Mouse (Mus musculus) urinary bladder, postnatal 25 days (tissue): Measurements from ENCODE around the gene Tbcd.

Experiments used
- DNase-seq: peaks from one replicate; pipeline ENCODE4 v3.0.0; 2022; ENCODE audit warnings: low spot score

The Tbcd gene

GRCm38 (mm10) chr11:121564265-121564664 lies 112.5 kb downstream of the Tbcd start:
- DNase-seq = no peak

GRCm38 (mm10) chr11:121581856-121582255 lies 130.1 kb downstream of the Tbcd start:
- no peak for DNase-seq

GRCm38 (mm10) chr11:121597254-121597653 lies 145.5 kb downstream of the Tbcd start:
- no peak for DNase-seq

- DNase-seq = no peak
Measured at GRCm38 (mm10) chr11:121601422-121601821, 149.7 kb downstream of the Tbcd start.

GRCm38 (mm10) chr11:121605604-121606003 lies 153.9 kb downstream of the Tbcd start:
- no peak for DNase-seq

GRCm38 (mm10) chr11:121610976-121611375 lies 159.2 kb downstream of the Tbcd start:
- DNase-seq = no peak

GRCm38 (mm10) chr11:121615961-121616485 lies 164.3 kb downstream of the Tbcd start:
- no peak for DNase-seq

GRCm38 (mm10) chr11:121616501-121616900 lies 164.8 kb downstream of the Tbcd start:
- no peak for DNase-seq

GRCm38 (mm10) chr11:121617371-121617770 lies 165.6 kb downstream of the Tbcd start:
- DNase-seq = no peak

GRCm38 (mm10) chr11:121625007-121625406 lies 173.3 kb downstream of the Tbcd start:
- DNase-seq = no peak

GRCm38 (mm10) chr11:121627521-121627920 lies 175.8 kb downstream of the Tbcd start:
- DNase-seq = no peak

- no peak for DNase-seq
Measured at GRCm38 (mm10) chr11:121629529-121629928, 177.8 kb downstream of the Tbcd start.

GRCm38 (mm10) chr11:121630406-121630805 lies 178.7 kb downstream of the Tbcd start:
- DNase-seq = no peak

GRCm38 (mm10) chr11:121631410-121631809 lies 179.7 kb downstream of the Tbcd start:
- no peak for DNase-seq

GRCm38 (mm10) chr11:121636646-121637045 lies 184.9 kb downstream of the Tbcd start:
- no peak for DNase-seq

GRCm38 (mm10) chr11:121641501-121642145 lies 189.9 kb downstream of the Tbcd start:
- DNase-seq = no peak

GRCm38 (mm10) chr11:121645394-121645793 lies 193.6 kb downstream of the Tbcd start:
- no peak for DNase-seq

GRCm38 (mm10) chr11:121647321-121647720 lies 195.6 kb downstream of the Tbcd start:
- DNase-seq = no peak

GRCm38 (mm10) chr11:121648166-121648565 lies 196.4 kb downstream of the Tbcd start:
- no peak for DNase-seq

- peak; percentile 31 for DNase-seq
Measured at GRCm38 (mm10) chr11:121649900-121650299, 198.2 kb downstream of the Tbcd start.

- DNase-seq = no peak
Measured at GRCm38 (mm10) chr11:121650668-121651067, 198.9 kb downstream of the Tbcd start.

GRCm38 (mm10) chr11:121651556-121651955 lies 199.8 kb downstream of the Tbcd start:
- no peak for DNase-seq

- DNase-seq = no peak
Measured at GRCm38 (mm10) chr11:121651983-121652382, 200.2 kb downstream of the Tbcd start.
